Mouse (Mus musculus): Measurements from ENCODE around the gene Emilin3. TPM values are rescaled to one million over a fixed set of nuclear protein-coding genes. Genes with fewer than 3 reads are reported as not detected.

Emilin3 gene
- total RNA-seq (2023), result not detected

GRCm38 (mm10) chr2:160912231-160912671 lies at the start of gene Emilin3:
Gene Emilin3, minus strand, starts transcription at chr2:160912328.

GRCm38 (mm10) chr2:160880453-160881195 lies 31.5 kb downstream of the Emilin3 start, which contains the start of gene Lpin3:
Gene Lpin3, plus strand, starts transcription at chr2:160880670.

GRCm38 (mm10) chr2:160872890-160873382 lies 39.2 kb downstream of the Emilin3 start, which contains the start of gene Zhx3:
Gene Zhx3, minus strand, starts transcription at chr2:160872998.

Other genes starting within 250 kb of the Emilin3 start
- 1 to 10 TPM; 7.5 to 7.9 TPM for gene Plcg1, start 181.0 kb downstream of the Emilin3 start, total RNA-seq (2023)
- gene Zhx3, start 39.3 kb downstream of the Emilin3 start, total RNA-seq (2023), result 1 to 10 TPM; 5.5 to 8.3 TPM
- not detected for gene Lpin3, start 31.7 kb downstream of the Emilin3 start, total RNA-seq (2023)
- gene Chd6, start 196.7 kb upstream of the Emilin3 start, total RNA-seq (2023), result 10 to 100 TPM; 24.9 to 27.2 TPM

All from neutrophil, adult 83 days (primary cell).